Mouse (Mus musculus) spleen, adult 2 months (tissue): ENCODE measurements around the gene Clec18a.

ENCODE experiments used
- CTCF ChIP-seq: fragments of 200-500 bp; IDR thresholded peaks from 2 replicates; pipeline ENCODE4 v1.5.1; 2011; ENCODE audit warnings: mild to moderate bottlenecking, inconsistent platforms; ENCODE audit not compliant: insufficient read depth, insufficient read length, insufficient replicate concordance; ENCODE audit errors: extremely low read depth
- POLR2A ChIP-seq: fragments of 200-500 bp; IDR thresholded peaks from 2 replicates; pipeline ENCODE4 v1.6.1; 2011; ENCODE audit warnings: low read depth, low read length, inconsistent platforms

- TF ChIP-seq CTCF (no peak), POLR2A (no peak)
Measured at GRCm38 (mm10) chr8:111042546-111042945, 49.7 kb downstream of the Clec18a start.
